Mouse (Mus musculus): Measurements from ENCODE around the gene D17H6S53E. TPM values are rescaled to one million over a fixed set of nuclear protein-coding genes. Genes with fewer than 3 reads are reported as not detected.

Gene D17H6S53E
- polyA plus RNA-seq, 1 experiment from 2014 or later: 7.8 TPM

- H3K27ac ChIP-seq (ENCODE audit: low read length): peak within 1 kb of the TSS; percentile 95
- peaks cover 26% of the 10 kb centered on the region for H3K4me1 ChIP-seq (ENCODE audit: control insufficient read depth, insufficient read depth, low read length)
- peaks cover 6% of the 10 kb centered on the region for H3K36me3 ChIP-seq (ENCODE audit: control insufficient read depth, insufficient read depth, low read length)
- H3K27me3 ChIP-seq (ENCODE audit: control insufficient read depth, insufficient read depth, low read depth, low read length): no peaks in the 10 kb centered on the region
- H3K9ac ChIP-seq (ENCODE audit: low read depth, low read length): peak within 1 kb of the TSS; percentile 84
- no peaks in the 10 kb centered on the region for H3K9me3 ChIP-seq (replicated peaks; ENCODE audit: control insufficient read depth, low read length, poor library complexity, severe bottlenecking)
- H3K4me2 ChIP-seq (ENCODE audit: low read length): peak within 1 kb of the TSS; percentile 96
- H3K4me3 ChIP-seq (ENCODE audit: low read depth, low read length): peak within 1 kb of the TSS; percentile 79
- ATAC-seq: peak; percentile 96
- WGBS: under 1% methylated on average over 66 of the region's 66 CpGs
Observed at GRCm38 (mm10) chr17:35134801-35135590, 8.8 kb downstream of the D17H6S53E start, which contains the start of gene Bag6. Gene Bag6 (plus strand): TSS chr17:35135178.

GRCm38 (mm10) chr17:35135591-35136320, 9.6 kb downstream of the D17H6S53E start:
- Histone ChIP-seq H3K36me3 (ENCODE audit: control insufficient read depth, insufficient read depth, low read length) (peaks cover 14% of the 10 kb centered on the region), H3K4me3 (ENCODE audit: low read depth, low read length) (peak overlapping the region; percentile 79), H3K9me3 (replicated peaks; ENCODE audit: control insufficient read depth, low read length, poor library complexity, severe bottlenecking) (no peaks in the 10 kb centered on the region), H3K9ac (ENCODE audit: low read depth, low read length) (peak overlapping the region; percentile 84), H3K27ac (ENCODE audit: low read length) (peak overlapping the region; percentile 95), H3K4me1 (ENCODE audit: control insufficient read depth, insufficient read depth, low read length) (peaks cover 26% of the 10 kb centered on the region), H3K4me2 (ENCODE audit: low read length) (peak overlapping the region; percentile 96), H3K27me3 (ENCODE audit: control insufficient read depth, insufficient read depth, low read depth, low read length) (no peaks in the 10 kb centered on the region)
- WGBS: under 1% methylated on average over 43 of the region's 43 CpGs
- ATAC-seq: peak; percentile 68

GRCm38 (mm10) chr17:35139269-35139668, 13.1 kb downstream of the D17H6S53E start:
- H3K36me3 ChIP-seq (ENCODE audit: control insufficient read depth, insufficient read depth, low read length): peaks cover 48% of the 10 kb centered on the region
- no peak for ATAC-seq
- no peaks in the 10 kb centered on the region for H3K27me3 ChIP-seq (ENCODE audit: control insufficient read depth, insufficient read depth, low read depth, low read length)
- no peak overlapping the region for H3K9ac ChIP-seq (ENCODE audit: low read depth, low read length)
- H3K4me1 ChIP-seq (ENCODE audit: control insufficient read depth, insufficient read depth, low read length): peaks cover 24% of the 10 kb centered on the region
- no peak overlapping the region for H3K4me2 ChIP-seq (ENCODE audit: low read length)
- H3K4me3 ChIP-seq (ENCODE audit: low read depth, low read length): no peak overlapping the region
- 97% methylated on average over 3 of the region's 3 CpGs for WGBS
- H3K27ac ChIP-seq (ENCODE audit: low read length): no peak overlapping the region
- no peaks in the 10 kb centered on the region for H3K9me3 ChIP-seq (replicated peaks; ENCODE audit: control insufficient read depth, low read length, poor library complexity, severe bottlenecking)

GRCm38 (mm10) chr17:35140490-35140996, 14.4 kb downstream of the D17H6S53E start:
- Histone ChIP-seq H3K36me3 (ENCODE audit: control insufficient read depth, insufficient read depth, low read length) (peaks cover 59% of the 10 kb centered on the region), H3K4me2 (ENCODE audit: low read length) (no peak overlapping the region)
- WGBS: 87% methylated on average over 16 of the region's 16 CpGs

GRCm38 (mm10) chr17:35141971-35142370, 15.8 kb downstream of the D17H6S53E start:
- ATAC-seq: no peak
- H3K27ac ChIP-seq (ENCODE audit: low read length): no peak overlapping the region
- no peak overlapping the region for H3K4me3 ChIP-seq (ENCODE audit: low read depth, low read length)
- H3K9ac ChIP-seq (ENCODE audit: low read depth, low read length): no peak overlapping the region
- no peak overlapping the region for H3K4me2 ChIP-seq (ENCODE audit: low read length)
- no peaks in the 10 kb centered on the region for H3K9me3 ChIP-seq (replicated peaks; ENCODE audit: control insufficient read depth, low read length, poor library complexity, severe bottlenecking)
- H3K4me1 ChIP-seq (ENCODE audit: control insufficient read depth, insufficient read depth, low read length): peaks cover 15% of the 10 kb centered on the region
- H3K27me3 ChIP-seq (ENCODE audit: control insufficient read depth, insufficient read depth, low read depth, low read length): no peaks in the 10 kb centered on the region
- 88% methylated on average over 6 of the region's 6 CpGs for WGBS
- H3K36me3 ChIP-seq (ENCODE audit: control insufficient read depth, insufficient read depth, low read length): peaks cover 67% of the 10 kb centered on the region

More at GRCm38 (mm10) chr17:35140490-35140996, 14.4 kb downstream of the D17H6S53E start:
- Histone ChIP-seq H3K9me3 (replicated peaks; ENCODE audit: control insufficient read depth, low read length, poor library complexity, severe bottlenecking) (no peaks in the 10 kb centered on the region), H3K4me3 (ENCODE audit: low read depth, low read length) (no peak overlapping the region), H3K27ac (ENCODE audit: low read length) (no peak overlapping the region), H3K4me1 (ENCODE audit: control insufficient read depth, insufficient read depth, low read length) (peaks cover 24% of the 10 kb centered on the region), H3K9ac (ENCODE audit: low read depth, low read length) (no peak overlapping the region), H3K27me3 (ENCODE audit: control insufficient read depth, insufficient read depth, low read depth, low read length) (no peaks in the 10 kb centered on the region)
- no peak for ATAC-seq

- ATAC-seq: no peak
- H3K9ac ChIP-seq (ENCODE audit: low read depth, low read length): no peak overlapping the region
- no peak overlapping the region for H3K4me3 ChIP-seq (ENCODE audit: low read depth, low read length)
- H3K27ac ChIP-seq (ENCODE audit: low read length): no peak overlapping the region
- H3K27me3 ChIP-seq (ENCODE audit: control insufficient read depth, insufficient read depth, low read depth, low read length): no peaks in the 10 kb centered on the region
- peaks cover 75% of the 10 kb centered on the region for H3K36me3 ChIP-seq (ENCODE audit: control insufficient read depth, insufficient read depth, low read length)
- no peaks in the 10 kb centered on the region for H3K9me3 ChIP-seq (replicated peaks; ENCODE audit: control insufficient read depth, low read length, poor library complexity, severe bottlenecking)
- 90% methylated on average over 5 of the region's 5 CpGs for WGBS
- no peaks in the 10 kb centered on the region for H3K4me1 ChIP-seq (ENCODE audit: control insufficient read depth, insufficient read depth, low read length)
- no peak overlapping the region for H3K4me2 ChIP-seq (ENCODE audit: low read length)
Observed at GRCm38 (mm10) chr17:35146139-35146538, 20.0 kb downstream of the D17H6S53E start.

- Histone ChIP-seq H3K27ac (ENCODE audit: low read length) (no peak overlapping the region), H3K9me3 (replicated peaks; ENCODE audit: control insufficient read depth, low read length, poor library complexity, severe bottlenecking) (no peaks in the 10 kb centered on the region), H3K36me3 (ENCODE audit: control insufficient read depth, insufficient read depth, low read length) (peaks cover 67% of the 10 kb centered on the region), H3K4me1 (ENCODE audit: control insufficient read depth, insufficient read depth, low read length) (no peaks in the 10 kb centered on the region), H3K27me3 (ENCODE audit: control insufficient read depth, insufficient read depth, low read depth, low read length) (no peaks in the 10 kb centered on the region), H3K4me2 (ENCODE audit: low read length) (no peak overlapping the region), H3K9ac (ENCODE audit: low read depth, low read length) (no peak overlapping the region), H3K4me3 (ENCODE audit: low read depth, low read length) (no peak overlapping the region)
- ATAC-seq: no peak
- 53% methylated on average over 3 of the region's 3 CpGs for WGBS
Observed at GRCm38 (mm10) chr17:35147348-35147747, 21.2 kb downstream of the D17H6S53E start.

GRCm38 (mm10) chr17:35147922-35148639, 21.9 kb downstream of the D17H6S53E start:
- Histone ChIP-seq H3K9me3 (replicated peaks; ENCODE audit: control insufficient read depth, low read length, poor library complexity, severe bottlenecking) (no peaks in the 10 kb centered on the region), H3K4me3 (ENCODE audit: low read depth, low read length) (no peak overlapping the region), H3K4me2 (ENCODE audit: low read length) (no peak overlapping the region), H3K4me1 (ENCODE audit: control insufficient read depth, insufficient read depth, low read length) (no peaks in the 10 kb centered on the region), H3K27me3 (ENCODE audit: control insufficient read depth, insufficient read depth, low read depth, low read length) (no peaks in the 10 kb centered on the region), H3K27ac (ENCODE audit: low read length) (no peak overlapping the region), H3K36me3 (ENCODE audit: control insufficient read depth, insufficient read depth, low read length) (peaks cover 67% of the 10 kb centered on the region), H3K9ac (ENCODE audit: low read depth, low read length) (no peak overlapping the region)
- ATAC-seq: no peak
- 62% methylated on average over 5 of the region's 5 CpGs for WGBS
